Mouse (Mus musculus): ENCODE data around the gene Gm13420.

Gm13420 gene

DNA sequence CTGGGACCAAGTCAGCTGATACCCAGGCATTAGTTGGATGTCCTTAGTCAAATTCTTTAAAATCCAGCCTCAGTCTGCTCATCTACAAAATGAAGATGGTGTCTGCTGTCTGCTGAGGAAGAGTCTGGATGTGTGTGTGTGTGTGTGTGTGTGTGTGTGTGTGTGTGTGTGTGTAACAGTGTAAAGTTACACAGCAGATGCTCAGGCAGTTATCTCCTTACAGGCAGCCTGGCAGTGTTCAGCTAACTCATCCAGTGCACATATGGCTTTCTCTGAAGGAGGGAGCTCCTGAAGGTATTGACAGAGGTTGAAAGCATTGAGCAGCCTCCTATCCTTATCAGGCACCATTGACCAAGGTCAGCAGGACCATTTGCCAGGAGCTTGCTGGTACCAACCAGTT lies 50.6 kb downstream of the Gm13420 start:
- no peak for DNase-seq (ENCODE audit: low read depth, low spot score)
- Histone ChIP-seq H3K36me3 (ENCODE audit: control insufficient read depth, insufficient read depth, low read length, poor library complexity, severe bottlenecking) (peaks cover 16% of the 10 kb centered on the region), H3K27me3 (ENCODE audit: control insufficient read depth, insufficient read depth, low read length, poor library complexity, severe bottlenecking) (no peaks in the 10 kb centered on the region)

GRCm38 (mm10) chr2:29698421-29699290 lies 52.8 kb downstream of the Gm13420 start:
- H3K36me3 ChIP-seq (ENCODE audit: control insufficient read depth, insufficient read depth, low read length, poor library complexity, severe bottlenecking), result peaks cover 16% of the 10 kb centered on the region
- H3K27me3 ChIP-seq (ENCODE audit: control insufficient read depth, insufficient read depth, low read length, poor library complexity, severe bottlenecking), result no peaks in the 10 kb centered on the region
- DNase-seq (ENCODE audit: low read depth, low spot score), result peak; percentile 68

- Histone ChIP-seq H3K36me3 (ENCODE audit: control insufficient read depth, insufficient read depth, low read length, poor library complexity, severe bottlenecking) (peaks cover 7% of the 10 kb centered on the region), H3K27me3 (ENCODE audit: control insufficient read depth, insufficient read depth, low read length, poor library complexity, severe bottlenecking) (no peaks in the 10 kb centered on the region)
- no peak for DNase-seq (ENCODE audit: low read depth, low spot score)
These were observed 55.2 kb downstream of the Gm13420 start for GRCm38 (mm10) chr2:29696207-29696800.
